Mouse (Mus musculus): ENCODE results near the gene Mov10.

- no peak for TF ChIP-seq EP300 (IDR thresholded peaks at IDR 0.05; ENCODE audit: low read depth)
- no peak for TF ChIP-seq CTCF (IDR thresholded peaks at IDR 0.05; ENCODE audit: low read depth)
Observed at GRCm38 (mm10) chr3:104846601-104847000, 28.2 kb upstream of the Mov10 start.
